In genomic region chr9:112307837-112308236, GRCm38 (mm10) we compare ENCODE assay signal across 20 mouse cellular contexts.
A peak's percentile ranks its signal among the peaks of the same experiment; 100 is the strongest.
DNase-seq lines count a peak whose midpoint lies in the region; ATAC-seq lines count a peak whose summit lies in the region.
"Had no signal": no experiment of that assay in that cellular context is flagged by ENCODE, and none has a peak within 500 bp of the region (broad histone marks: within the 10 kb centered on the region; RNA-seq: fewer than 3 reads in every experiment).

No protein-coding gene starts in this region.

- WGBS in hindbrain, embryonic 16.5 days = 62% methylated on average over 4 of the region's 4 CpGs

- H3K27ac ChIP-seq in hindbrain, embryonic 16.5 days (ENCODE audit: low read depth, low read length) = no peak overlapping the region
- H3K27ac ChIP-seq: embryonic facial prominence, embryonic 13.5 days; hindbrain, embryonic 13.5 days; liver, embryonic 12.5 days; lung, embryonic 15.5 days had no signal

- no peak overlapping the region for H3K4me3 ChIP-seq in hindbrain, embryonic 16.5 days (ENCODE audit: low read length)
- H3K4me3 ChIP-seq: embryonic facial prominence, embryonic 13.5 days; hindbrain, embryonic 13.5 days; liver, embryonic 12.5 days; lung, embryonic 15.5 days had no signal

- no peak overlapping the region for H3K4me2 ChIP-seq in hindbrain, embryonic 16.5 days (ENCODE audit: low read length)
- H3K4me2 ChIP-seq: embryonic facial prominence, embryonic 13.5 days; hindbrain, embryonic 13.5 days; liver, embryonic 12.5 days; lung, embryonic 15.5 days had no signal

- H3K36me3 ChIP-seq in hindbrain, embryonic 16.5 days (ENCODE audit: control insufficient read depth, insufficient read depth, low read length) = no peaks in the 10 kb centered on the region
- H3K36me3 ChIP-seq: embryonic facial prominence, embryonic 13.5 days; G1E; hindbrain, embryonic 13.5 days; liver, embryonic 12.5 days; lung, embryonic 15.5 days had no signal

- no peaks in the 10 kb centered on the region for H3K27me3 ChIP-seq in hindbrain, embryonic 16.5 days (replicated peaks; ENCODE audit: control insufficient read depth, insufficient read depth, low read length)
- H3K27me3 ChIP-seq: embryonic facial prominence, embryonic 13.5 days; hindbrain, embryonic 13.5 days; liver, embryonic 12.5 days; lung, embryonic 15.5 days had no signal

- H3K9ac ChIP-seq in hindbrain, embryonic 16.5 days (ENCODE audit: low read depth, low read length) = no peak overlapping the region
- H3K9ac ChIP-seq: embryonic facial prominence, embryonic 13.5 days; hindbrain, embryonic 13.5 days; liver, embryonic 12.5 days; lung, embryonic 15.5 days had no signal

- no peaks in the 10 kb centered on the region for H3K9me3 ChIP-seq in hindbrain, embryonic 16.5 days (ENCODE audit: control insufficient read depth, low read length)
- H3K9me3 ChIP-seq: embryonic facial prominence, embryonic 13.5 days; hindbrain, embryonic 13.5 days; liver, embryonic 12.5 days; lung, embryonic 15.5 days had no signal

- no peak for ATAC-seq in hindbrain, embryonic 16.5 days
- ATAC-seq: liver, embryonic 12.5 days had no signal

- peak; percentile 4 for DNase-seq in heart, postnatal 4 days
- DNase-seq in heart, adult 11 months = no peak
- peak; percentile 49 to 62 for DNase-seq in frontal cortex, adult 2 months (ENCODE audit: extremely low spot score in 1 of 2, low spot score in 1 of 2)
- DNase-seq in left cerebral cortex, adult 9 months (ENCODE audit: low spot score in 2 of 2) = peak; percentile 42 to 73
- DNase-seq in right cerebral cortex, postnatal 14 days = peak; percentile 29
- no peak for DNase-seq in retina, postnatal 1 day
- DNase-seq in urinary bladder, postnatal 25 days (ENCODE audit: low spot score) = no peak
- DNase-seq: adrenal gland, postnatal 10 days; heart, adult 18-20 months; kidney, adult 11 months; kidney, postnatal 25 days; midbrain, embryonic 14.5 days; spleen, adult 18-20 months; thymus, postnatal 14 days had no signal

- H3K4me1 ChIP-seq in hindbrain, embryonic 16.5 days (ENCODE audit: control insufficient read depth, insufficient read depth, low read depth, low read length) = no peaks in the 10 kb centered on the region
- H3K4me1 ChIP-seq: embryonic facial prominence, embryonic 13.5 days; hindbrain, embryonic 13.5 days; liver, embryonic 12.5 days; lung, embryonic 15.5 days had no signal

Comparison
In these comparisons a context has a peak if more than half of its experiments do, and no peak if none do; other contexts are left out.
1. DNase-seq: peak in heart, postnatal 4 days (single experiment), frontal cortex, adult 2 months (2 of 2), left cerebral cortex, adult 9 months (2 of 2) and right cerebral cortex, postnatal 14 days (single experiment); none in heart, adult 11 months (single experiment), retina, postnatal 1 day (single experiment) and urinary bladder, postnatal 25 days (single experiment).